Mouse (Mus musculus): ENCODE results near the gene Slc1a3.

Slc1a3 gene

DNA sequence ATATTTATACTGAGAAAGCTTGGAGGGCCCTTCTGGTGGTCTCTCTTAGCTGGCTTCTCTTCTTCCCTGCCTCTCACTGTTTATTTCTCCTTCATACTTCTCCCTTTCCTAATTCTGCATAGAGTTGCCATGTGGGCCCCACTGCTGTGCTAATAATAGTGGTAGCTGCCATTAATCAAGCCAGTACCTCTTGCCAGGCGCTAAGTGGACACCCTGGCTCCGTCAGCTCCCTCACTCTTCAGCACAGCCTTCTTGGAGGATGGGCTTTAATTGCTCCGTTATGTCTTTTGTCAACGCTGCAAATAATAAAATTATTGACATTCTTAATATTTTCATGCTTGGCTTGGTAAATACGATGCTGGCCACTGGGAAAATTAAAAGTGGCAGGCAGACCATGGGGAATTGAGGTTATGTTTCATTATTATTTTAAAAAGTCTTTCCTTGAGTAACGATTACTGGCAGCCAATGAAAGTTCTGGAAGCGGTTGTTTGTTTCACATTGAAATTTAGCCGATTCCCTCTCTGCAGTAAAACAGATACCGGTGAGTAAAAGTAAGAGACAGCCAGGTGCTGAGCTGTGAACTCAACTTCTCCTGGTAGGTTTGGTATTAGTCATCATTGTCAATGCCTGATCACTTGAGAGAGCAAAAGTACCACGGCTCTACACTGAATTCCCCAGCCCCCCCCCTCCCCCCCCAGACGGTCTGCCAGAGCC is 94.9 kb downstream of the Slc1a3 start:
- in situ Hi-C loops (cut with MboI, MseI) = no loop called here

DNA sequence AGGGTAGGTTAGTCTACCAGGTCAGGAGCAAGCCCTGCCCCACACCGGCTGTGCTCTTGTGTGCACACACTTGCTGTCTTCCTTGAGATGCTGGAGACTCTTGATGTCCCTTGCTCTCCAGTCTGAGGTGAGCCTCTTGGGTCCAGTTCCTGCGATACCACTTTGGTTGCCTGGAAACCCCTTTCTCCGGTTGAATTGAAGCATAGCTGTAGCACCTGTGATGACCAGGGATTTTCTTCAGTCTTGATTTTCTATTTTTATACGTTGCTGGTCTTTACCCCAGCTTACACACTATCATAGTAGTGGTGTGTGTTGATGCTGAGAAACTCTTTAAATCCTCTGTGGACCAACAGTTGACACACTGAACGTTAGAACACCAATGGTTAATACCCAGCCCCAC is 95.9 kb downstream of the Slc1a3 start:
- in situ Hi-C loops (cut with MboI, MseI) = no loop called here

DNA sequence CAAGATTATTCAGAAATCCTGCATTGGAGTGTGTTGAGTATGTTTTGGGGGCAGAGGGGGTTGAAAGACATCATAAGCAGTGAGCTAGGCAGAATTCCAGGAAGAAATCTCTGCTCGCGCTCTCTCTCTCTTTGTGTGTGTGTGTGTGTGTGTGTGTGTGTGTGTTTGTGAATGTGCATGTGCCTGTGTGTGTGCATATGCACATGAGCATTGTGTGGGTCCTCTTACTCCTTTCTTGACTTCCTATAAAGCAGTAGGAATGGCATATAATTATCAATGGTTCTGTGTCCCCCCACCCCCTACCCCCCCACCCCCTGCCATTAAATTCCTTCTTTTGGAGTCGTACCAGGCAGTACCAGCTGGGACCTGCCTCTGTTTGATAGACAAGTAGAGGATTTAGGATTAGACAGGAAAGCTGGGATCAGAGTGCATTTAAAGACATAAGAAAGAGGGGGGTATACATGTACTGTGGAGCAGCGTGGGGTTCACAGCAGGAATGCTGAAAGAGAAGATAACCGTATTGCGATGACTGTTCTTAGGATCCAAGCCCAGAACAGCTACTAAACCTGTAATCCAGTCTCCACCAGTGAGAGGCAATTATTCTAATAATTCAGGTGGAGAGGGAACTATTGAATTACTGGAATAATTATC is 104.9 kb downstream of the Slc1a3 start:
- in situ Hi-C loops (cut with MboI, MseI) = loop anchor here (5.0 to 10.0 kb wide), 2 partner anchors 33 to 341 kb away; no protein-coding TSS in a partner anchor

DNA sequence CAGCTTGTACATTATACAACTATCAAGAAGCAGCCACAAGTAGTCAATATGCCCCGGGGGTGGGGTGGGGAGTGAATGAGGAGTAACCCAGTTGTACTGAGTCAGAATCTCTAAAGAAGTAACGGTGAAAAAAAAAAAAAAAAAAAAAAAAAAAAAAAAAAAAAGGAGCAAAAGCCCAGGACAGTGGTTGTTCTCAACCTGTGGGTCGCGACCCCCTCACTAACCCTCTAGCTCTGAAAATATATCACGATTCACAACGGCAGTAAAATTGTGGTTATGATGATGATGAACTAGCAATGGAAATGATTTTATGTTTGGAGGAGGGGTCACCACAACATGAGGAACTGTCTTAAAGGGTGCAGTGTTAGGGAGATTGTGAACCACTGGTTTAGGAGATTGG is 108.2 kb downstream of the Slc1a3 start:
- in situ Hi-C loops (cut with MboI, MseI) = loop anchor here in 1 of 2 experiments (10.0 kb wide), 1 partner anchor 338 kb away; no protein-coding TSS in a partner anchor

DNA sequence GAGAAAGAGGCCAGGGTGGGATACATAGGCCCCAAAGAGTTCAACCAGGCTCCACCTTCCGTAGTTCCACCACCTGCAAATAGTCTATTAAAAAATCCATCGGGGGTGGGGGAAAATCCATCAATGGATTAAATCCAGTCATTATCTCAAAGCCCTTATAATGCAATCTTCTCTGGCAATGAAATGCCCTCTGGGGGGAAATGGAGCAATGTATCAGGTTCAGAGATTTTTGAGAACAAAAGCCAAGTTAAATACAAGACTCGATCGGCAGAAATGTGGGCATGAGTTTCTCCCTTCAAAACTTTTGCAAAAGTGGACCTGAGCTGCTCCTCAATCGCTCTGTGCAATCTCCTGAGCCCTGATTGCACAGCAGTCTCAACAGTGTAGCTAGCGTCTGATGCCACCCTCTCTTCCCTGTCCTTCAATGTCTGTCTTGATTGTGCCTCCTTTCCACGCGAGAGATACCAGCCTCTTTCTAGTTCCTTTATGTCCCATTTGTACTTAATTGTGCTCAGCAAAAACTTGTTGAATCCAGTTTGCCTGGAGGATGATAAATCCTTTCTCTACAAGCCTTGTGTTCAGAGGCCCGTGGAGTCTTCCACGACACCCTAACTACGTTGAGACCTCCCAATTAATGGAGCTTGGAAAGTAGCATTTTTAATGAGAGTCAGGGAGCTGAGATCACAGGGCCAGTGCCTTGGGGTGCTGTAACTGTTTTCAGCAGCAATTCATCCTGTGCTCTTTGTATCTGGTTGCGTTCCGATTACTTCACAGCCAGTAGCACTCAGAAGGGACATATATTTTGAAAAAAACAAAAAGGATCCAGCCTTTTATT is 109.0 kb downstream of the Slc1a3 start:
- in situ Hi-C loops (cut with MboI, MseI) = loop anchor here in 1 of 2 experiments (10.0 kb wide), 1 partner anchor 337 kb away; no protein-coding TSS in a partner anchor

DNA sequence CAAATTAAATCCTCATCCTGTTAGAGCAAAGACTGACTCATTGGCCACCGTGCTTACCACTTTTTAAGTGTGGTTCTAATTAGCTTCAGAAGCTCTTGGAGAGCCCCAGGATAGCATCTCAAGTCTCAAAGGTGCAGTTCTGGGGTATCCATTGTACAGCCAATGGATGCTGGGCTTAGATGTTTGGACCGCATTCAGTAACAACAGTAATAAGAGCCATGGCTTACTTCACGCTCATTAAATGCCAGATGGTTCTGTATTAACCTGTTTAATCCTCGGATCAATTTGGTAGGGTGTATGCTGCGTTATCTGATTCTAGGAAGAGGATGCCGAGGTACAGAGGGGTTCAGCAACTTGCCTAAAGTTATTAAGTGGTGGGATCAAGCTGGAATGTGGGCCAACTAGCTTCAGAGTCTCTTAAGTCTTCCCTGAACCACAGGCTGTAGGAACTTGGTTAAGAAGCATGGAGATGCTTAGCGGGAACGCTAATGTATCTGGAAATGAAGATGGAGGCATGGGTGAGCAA is 114.1 kb downstream of the Slc1a3 start:
- in situ Hi-C loops (cut with MboI, MseI) = no loop called here

DNA sequence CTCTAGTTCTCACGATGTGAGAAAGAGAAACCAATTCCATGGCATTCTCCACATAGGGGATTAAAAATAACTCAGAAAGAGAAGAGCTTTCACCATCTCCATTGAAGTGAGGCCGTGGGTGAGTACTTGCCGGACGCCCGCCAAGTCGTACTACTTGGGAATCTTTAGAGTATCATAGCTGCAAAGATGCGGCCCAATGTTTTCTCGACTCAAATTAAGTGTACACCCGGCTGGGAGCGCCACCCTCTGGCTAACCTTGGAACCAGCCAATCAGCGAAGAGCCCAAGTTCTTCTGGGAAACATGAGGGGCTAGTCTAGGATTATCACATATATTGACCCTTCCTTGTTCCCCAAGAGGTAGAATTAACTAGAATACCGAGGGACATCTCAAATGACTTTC is 115.3 kb downstream of the Slc1a3 start:
- in situ Hi-C loops (cut with MboI, MseI) = no loop called here

DNA sequence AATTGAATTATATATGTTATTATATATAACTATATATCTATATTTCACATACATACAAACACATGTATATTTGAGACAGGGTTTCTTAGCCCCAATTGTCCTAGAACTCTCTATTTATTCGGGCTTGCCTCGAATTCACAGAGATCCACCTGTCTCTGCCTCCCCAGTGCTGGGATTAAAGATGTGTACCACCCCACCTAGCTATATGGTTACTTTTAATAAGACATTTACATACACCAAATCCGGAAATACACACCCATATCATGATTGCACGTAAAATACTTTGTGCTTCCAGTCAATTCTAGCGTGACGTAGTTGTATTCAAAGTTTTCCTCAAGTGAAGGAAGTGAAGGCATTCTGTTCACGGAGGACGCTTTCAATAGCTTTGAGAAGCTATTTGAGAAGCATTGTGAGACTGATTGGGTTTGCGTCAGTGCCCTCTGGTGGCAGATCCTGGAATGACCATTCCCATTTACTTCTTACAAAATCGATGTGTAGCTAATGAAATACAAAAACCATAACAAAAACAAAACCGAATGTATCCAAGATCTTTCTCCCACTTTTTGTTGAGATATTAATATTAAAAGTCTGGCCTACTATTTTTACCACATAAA is 121.0 kb downstream of the Slc1a3 start:
- in situ Hi-C loops (cut with MboI, MseI) = loop anchor here (5.0 kb wide), 3 partner anchors 137 to 207 kb away; no protein-coding TSS in a partner anchor

DNA sequence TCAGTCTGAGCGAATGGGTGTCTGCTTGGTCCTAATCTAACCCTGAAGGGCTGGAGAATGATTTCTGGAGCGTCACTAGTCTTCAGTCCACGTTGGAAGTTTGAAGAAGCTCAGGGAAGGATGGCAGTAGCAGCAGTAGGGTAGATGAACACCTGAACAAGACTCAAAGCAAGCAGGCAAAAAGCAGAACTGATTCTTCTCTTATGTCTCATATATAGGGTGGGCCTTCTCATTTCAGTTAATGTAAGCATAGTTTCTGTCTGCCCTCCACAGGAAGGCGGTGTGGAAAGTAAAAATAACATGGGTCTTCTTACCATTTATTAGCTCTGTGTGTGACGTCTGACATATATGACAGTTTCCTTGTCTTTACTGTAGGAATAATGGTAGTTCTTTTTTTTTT is 122.5 kb downstream of the Slc1a3 start:
- in situ Hi-C loops (cut with MboI, MseI) = loop anchor here (5.0 kb wide), 2 partner anchors 136 to 201 kb away; no protein-coding TSS in a partner anchor

DNA sequence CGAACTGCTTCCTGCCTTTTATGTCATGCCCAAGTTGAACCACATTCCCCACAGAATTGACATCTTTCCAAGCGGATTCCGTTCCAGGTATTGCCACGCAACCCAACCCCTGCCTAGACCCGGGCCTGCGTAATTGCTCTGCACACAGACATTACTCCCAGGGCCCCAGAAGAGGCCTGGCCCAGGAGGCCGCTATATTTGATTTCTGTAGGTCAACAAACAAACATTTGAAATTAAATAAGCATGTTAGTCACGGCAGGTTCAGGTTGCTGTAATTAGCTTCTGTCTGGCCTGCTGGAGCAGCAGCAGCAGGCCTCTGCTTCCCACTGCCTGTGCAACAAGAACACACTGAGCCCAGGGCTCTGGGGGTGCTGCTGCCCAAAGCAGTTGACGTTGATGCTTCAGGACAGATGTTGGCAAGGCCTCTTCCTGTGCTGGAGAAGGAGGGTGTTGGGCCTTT is 123.7 kb downstream of the Slc1a3 start:
- in situ Hi-C loops (cut with MboI, MseI) = loop anchor here (5.0 kb wide), 2 partner anchors 135 to 200 kb away; no protein-coding TSS in a partner anchor
